Mouse (Mus musculus): ENCODE results near the gene Fbxl21.

DNA sequence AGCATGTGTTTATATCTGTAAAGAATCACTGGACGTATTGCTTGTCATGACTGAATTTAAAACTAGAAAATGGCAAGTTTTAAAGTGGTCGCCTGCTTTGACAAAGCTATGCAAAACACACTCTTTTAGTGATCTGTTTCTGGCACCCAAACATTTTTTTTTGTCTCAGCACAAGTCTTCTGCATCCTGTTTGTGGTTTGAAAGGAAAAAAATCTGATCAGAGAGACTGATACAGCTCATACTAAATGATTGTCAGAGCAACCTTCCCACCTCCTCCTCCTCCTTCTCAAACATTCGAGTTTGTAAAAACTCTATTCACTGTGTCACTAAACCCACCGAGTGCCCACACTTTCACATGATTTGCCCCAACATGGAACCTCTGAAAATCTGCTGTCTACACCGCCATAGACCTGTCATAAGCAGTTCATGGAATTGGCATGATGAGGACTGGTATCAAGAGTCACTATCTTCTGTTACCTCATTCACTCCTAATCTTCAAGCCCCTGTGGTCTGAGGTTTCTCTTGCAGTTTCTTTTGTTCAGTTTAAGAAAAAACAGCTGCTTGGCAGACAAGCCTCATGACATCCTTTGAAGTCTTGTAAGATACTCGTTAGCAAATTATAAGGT lies 15.3 kb upstream of the Fbxl21 start:
- no peak for TF ChIP-seq MYOD1 (IDR thresholded peaks at IDR 0.05; ENCODE audit: control insufficient read depth in 1 of 3, insufficient read length in 2 of 3, low read depth in 2 of 3)
- no peak for TF ChIP-seq USF1 (IDR thresholded peaks at IDR 0.05; ENCODE audit: low read depth)
- TF ChIP-seq TCF12 (IDR thresholded peaks at IDR 0.05; ENCODE audit: insufficient read depth, poor library complexity, severe bottlenecking) = no peak
- no peak for TF ChIP-seq E2F4 (IDR thresholded peaks at IDR 0.05; ENCODE audit: insufficient read depth)
- no peak for TF ChIP-seq CEBPB (IDR thresholded peaks at IDR 0.05; ENCODE audit: insufficient read depth, poor library complexity, severe bottlenecking)
- no peak for TF ChIP-seq POLR2A (IDR thresholded peaks at IDR 0.05; ENCODE audit: insufficient read length, low read depth)
- no peak for TF ChIP-seq REST (IDR thresholded peaks at IDR 0.05; ENCODE audit: insufficient read depth, insufficient read length)
- no peak for TF ChIP-seq TCF3 (IDR thresholded peaks at IDR 0.05; ENCODE audit: insufficient read length, low read depth)
- TF ChIP-seq MAX (IDR thresholded peaks at IDR 0.05; ENCODE audit: low read depth) = no peak

All from myocyte (in vitro differentiated cells).